Mouse (Mus musculus) adipocyte (in vitro differentiated cells): Measurements from ENCODE around the gene Eif4e1b.

Experiments used
- DNase-seq: peaks from one replicate; pipeline ENCODE4 v3.0.0-alpha.2; 2016; ENCODE audit warnings: low spot score

Eif4e1b gene

DNA sequence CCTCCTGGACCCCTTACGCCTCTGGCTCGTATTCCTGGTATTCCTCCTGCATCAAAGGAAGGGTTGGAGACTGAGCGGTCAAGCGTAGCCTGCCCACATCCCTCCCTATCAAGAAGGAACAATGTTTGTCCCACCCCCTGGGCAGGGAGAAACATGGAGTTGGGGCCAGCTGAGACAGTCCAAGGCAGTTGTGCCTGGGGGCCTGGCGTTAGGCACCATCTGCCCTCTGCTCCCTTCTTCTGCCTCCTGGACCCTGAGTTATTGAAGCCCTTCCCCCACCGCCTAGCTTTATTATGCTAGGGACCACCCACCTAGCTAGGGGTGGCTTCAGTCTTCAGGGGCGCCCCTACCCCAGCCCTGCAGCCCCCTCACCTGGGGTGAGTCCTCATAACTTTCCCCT, 24.3 kb upstream of the Eif4e1b start:
- no peak for DNase-seq

DNA sequence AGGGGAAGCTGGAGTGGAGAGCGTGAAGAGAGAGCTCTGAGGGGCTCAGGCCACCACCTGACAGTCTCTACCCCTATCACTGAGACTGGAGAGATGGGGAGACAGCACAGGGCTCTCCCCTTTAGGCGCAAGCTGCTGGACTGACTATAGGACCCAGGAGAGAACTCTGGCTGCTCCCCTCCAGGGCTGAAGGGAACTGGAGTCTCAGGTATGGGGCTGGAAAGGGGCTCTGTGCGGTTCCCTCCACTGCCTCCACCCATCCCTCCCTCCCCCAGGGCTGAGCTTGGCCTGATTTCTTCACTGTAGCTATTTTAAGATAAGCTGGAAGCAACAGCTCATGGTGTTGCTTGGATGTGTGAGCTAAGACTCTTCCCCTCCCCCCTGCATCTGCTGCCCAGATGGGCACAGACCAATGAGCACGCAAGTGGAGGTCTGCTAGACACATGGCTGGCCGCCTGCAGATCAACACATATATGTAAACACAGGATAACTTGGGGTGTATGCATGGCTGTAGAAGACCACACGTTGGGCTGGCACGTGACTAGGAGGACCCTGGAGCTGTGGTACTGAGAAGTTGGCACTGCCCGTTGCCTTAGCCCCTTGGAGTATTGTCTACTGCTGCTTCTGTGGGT, 23.5 kb upstream of the Eif4e1b start:
- DNase-seq: peak; percentile 42

DNA sequence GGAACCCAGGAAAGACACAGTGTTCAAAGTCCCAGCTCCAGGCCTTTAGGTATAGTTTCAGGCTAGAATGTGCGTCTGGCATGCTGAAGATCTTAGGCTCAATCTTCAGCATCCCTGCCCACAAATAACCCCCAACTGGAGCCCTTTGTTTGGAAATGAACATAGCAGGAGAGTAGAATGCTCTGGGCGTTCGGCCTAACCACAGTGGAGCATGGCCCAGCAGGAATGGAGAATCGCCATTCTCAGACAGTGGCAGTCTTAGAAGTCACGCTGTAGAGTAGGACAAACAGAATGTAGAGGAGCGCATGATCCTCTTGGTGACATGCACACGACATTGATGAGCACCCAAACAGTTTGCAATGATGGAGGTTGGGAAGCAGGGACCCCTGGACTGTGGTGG, 22.9 kb upstream of the Eif4e1b start:
- no peak for DNase-seq

DNA sequence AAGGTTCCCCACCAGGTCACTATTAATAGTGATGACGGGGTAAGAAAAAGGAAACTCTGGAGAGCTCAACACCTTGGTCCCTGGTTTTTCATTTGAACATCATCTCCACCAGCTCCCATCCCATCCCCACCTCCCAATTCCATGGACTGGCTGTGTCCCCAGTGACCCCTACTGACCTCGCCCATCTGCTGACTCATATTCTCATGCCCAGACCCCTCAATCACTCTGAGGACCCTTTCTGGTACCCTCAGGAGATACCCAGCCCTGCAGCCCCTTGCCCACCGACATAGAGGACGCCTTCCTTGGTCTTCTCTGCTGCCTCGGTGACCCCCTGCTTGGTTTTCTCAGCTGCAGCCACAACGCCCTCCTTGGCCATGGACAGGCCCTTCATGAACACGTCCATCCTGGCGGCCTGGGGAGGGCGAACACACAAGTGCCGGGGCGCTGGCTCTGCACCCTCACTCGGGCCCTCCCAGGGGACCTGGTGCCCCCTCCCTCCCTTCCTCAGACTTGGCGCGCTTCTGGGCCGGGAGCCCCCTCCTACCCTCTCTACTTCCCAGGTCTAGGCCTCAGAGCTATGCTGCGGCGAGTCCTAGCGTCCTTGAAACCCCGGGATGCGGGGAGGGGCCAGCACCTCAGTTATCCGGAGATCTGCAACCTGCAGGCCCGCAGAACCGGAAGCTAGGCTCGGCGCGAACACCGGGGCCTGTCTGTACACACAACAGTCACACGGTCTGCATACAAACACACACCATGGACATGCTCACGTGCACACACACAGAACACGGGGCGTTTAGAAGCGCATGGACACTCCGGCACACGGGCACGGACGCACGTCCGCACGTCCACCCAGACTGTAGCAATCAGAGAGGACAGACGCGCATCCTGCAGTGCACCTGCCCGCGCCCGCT, 18.3 kb upstream of the Eif4e1b start:
- DNase-seq: no peak

DNA sequence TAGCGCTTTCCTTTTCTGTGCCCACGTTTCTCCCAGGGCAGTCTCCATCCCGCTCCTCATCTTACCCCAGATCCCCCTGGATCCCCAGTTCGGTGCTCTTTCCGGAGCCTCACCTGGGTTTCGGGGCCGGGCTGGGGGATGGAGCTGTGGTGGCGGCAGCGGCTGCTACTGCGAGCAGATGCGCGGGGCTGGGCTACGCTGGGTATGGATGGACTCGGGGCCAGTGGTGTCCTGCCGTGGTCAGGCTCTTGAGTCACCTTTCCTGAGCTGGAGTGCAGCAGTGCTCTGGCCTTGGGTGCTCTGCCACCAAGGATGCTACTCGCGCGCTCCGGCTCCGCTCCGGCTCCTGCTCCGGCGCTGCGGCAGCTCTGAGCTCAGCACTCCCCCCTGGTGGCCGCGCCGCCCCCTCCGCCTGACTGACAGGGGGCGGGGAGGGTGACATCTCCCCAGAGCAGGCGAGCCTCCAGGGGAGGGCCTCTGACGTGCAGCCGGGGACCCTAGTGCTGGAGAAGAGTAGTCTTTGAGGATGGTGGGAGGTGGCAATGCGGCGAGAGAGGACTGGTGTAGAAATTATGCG, 17.5 kb upstream of the Eif4e1b start, which contains the start of gene Sncb:
Sncb (minus strand) TSS at position 404 of the 577 bp plus-strand sequence.
- DNase-seq: no peak

DNA sequence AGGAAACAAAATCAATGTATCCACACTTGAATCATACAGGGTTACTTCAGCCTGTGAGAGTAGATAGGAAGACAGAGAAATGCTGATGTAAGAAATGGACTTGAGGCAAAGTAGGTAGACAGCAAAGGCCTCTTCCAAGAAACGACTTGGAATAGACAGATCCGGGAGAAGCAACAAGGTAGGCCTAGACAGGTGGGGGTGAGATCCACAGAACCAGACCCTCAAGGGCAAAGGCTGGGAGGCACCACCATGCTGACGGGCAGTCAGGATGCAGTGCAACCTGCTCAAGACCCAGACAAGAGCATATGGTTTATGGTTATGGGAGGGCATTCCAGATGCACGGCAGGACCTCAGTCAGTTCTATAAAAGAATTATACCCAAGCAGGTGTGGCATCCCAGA, 16.8 kb upstream of the Eif4e1b start:
- DNase-seq: no peak

DNA sequence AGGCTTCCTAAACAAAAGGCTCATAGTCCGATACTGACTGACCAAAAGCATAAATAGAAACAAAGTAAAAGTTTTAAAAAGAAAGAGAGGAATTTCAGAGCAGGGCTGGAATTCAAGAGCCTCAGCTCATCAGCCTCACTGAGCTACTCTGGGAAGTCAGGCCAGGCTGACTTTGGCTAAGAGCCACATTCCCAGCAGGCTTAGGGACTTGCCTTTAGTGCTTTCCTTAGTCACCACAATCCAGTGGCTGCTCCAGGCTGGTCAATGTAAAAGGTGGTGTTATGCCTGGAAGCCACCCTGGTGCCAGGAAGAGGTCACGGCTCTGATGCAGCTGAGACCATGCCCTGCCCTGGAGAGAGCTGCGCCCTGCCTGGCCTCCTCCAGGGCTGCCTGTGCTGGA, 3.2 kb upstream of the Eif4e1b start:
- DNase-seq: peak; percentile 82

DNA sequence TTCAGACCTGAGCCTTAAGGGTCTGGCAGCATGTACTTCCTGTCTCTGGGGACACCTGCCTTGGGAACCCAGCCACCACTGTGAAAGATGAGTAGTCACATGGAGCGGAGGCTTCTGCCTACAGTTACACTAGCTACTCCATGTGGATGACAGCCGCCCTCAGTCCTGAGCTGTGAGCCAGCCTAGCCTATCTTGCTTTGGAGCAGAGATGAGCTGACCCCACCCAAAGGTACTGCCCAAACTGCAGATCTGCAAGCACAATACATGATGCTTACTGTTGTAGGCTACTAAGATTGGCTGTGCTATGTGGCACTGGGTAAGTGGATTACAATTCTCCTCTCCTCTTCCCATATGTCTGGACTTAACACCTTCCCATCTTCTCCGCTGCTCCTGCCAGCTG, 2.7 kb upstream of the Eif4e1b start:
- DNase-seq: no peak

DNA sequence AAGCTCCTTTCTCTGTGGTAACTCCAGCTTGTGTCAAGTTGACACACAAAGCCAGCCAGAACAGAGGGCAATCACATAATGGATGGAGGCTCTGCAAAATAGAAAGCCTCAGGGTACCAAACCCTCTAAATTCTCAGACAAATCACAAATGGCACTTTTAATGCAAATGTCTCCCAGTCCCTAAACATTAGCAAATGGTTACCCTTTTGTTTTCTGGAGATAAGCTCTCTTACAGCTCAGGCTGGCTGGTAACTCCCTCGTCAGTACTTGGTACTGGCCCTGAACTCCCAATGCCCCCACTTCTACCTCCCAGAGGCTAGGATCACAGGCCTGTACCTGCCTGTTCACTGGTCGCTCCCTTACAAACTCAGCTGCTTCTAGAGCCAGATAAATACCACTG, 563 bp upstream of the Eif4e1b start:
- DNase-seq: no peak

DNA sequence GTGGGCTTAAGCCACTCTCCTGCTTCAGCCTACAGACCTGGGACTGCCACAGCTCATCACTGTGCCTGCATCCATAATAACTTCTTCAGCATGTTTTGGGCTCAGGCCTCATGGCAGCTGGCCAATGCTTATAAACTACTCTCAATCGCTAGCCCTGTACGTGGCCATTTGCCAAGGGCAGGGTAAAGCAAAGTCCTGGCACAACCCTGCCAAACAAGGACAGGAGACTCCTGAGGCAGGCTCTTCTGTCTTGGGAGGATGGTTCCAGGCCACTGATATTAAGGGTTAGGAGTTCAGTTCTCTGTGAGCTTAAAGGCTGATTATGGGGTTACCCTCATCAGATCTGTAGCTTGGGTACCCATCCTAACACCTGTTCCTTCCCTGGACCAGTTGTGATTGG, 3.8 kb downstream of the Eif4e1b start:
- DNase-seq: peak; percentile 28

DNA sequence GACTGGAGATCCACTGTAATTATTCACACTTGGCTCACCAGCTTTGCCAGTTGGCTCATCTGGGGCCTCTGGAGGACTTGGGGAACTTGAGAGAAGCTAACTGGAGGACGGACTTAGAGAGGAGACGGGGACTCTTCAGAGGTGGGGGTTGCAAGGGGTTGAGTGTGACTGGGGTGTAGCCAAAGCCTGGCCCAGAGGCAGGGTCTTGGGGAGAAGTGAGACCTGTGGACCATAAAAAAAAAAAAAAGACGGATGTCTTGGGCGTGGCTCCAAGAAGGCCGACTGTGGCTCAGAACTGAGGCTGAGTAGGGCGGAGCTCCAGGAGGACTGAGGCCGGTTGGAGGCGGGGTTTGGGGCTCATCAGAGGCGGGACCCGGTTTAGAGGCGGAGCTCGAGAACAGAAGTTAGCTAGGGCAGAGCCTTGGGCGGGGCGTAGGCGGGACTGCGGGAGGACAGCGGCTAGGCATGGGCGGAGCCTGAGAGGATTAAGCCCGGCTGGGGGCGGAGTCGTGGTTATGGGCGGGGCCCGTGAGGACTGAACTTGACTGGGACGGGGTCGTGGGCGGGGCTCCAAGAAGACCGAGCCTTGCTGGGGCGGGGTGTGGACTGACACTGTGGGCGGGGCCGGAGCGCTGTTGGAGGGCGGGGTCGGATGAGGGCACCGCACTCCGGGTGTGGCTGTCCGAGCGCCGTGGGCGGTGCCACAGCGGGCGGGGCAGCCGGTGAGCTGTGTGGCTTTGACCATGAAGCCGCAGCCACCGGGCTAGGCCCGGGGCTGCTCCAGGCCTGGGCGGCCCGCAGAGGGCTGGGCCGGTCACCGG, 5.2 kb downstream of the Eif4e1b start, which contains the start of gene Tspan17:
Tspan17 (plus strand) TSS at position 638 of the 821 bp plus-strand sequence.
- DNase-seq: peak; percentile 99

DNA sequence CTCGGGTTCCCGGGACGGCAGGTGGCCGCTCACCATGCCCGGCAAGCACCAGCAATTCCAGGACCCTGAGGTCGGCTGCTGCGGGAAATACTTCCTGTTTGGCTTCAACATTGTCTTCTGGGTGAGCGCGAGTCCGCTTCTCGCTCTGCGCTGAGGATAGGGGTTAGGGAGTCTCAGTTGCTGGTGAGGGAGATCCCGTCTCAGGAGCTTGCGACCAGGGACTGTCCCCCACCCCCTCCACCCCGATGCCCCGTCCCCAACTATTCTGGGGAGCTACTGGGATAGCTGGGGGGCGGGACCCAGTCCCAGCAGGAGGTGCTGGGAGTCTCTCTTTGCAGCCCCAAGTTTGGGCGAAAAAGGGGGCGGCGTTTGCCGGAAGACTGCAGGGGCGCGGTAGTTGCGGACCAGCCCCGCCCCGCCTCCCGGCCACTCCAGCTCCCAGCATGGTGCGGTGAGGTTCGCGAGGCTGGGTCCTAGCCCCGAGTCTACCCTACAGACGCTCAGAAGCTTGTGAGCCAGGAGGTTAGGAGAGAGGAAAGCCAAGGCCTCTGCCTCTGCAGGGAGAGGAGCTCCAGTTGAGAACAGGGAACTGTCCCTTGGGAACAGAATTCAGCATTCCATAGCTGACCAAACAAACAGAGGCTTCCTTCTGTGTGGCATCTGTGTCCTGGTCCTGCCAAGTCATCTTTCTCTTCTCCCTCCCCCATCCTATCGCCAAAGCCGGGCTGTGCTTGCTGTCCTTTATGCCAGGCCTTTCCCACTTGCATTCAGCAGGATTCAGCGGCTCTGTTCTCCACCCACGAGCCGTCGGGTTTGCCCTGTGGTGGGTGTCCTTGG, 6.0 kb downstream of the Eif4e1b start:
- DNase-seq: peak; percentile 80

DNA sequence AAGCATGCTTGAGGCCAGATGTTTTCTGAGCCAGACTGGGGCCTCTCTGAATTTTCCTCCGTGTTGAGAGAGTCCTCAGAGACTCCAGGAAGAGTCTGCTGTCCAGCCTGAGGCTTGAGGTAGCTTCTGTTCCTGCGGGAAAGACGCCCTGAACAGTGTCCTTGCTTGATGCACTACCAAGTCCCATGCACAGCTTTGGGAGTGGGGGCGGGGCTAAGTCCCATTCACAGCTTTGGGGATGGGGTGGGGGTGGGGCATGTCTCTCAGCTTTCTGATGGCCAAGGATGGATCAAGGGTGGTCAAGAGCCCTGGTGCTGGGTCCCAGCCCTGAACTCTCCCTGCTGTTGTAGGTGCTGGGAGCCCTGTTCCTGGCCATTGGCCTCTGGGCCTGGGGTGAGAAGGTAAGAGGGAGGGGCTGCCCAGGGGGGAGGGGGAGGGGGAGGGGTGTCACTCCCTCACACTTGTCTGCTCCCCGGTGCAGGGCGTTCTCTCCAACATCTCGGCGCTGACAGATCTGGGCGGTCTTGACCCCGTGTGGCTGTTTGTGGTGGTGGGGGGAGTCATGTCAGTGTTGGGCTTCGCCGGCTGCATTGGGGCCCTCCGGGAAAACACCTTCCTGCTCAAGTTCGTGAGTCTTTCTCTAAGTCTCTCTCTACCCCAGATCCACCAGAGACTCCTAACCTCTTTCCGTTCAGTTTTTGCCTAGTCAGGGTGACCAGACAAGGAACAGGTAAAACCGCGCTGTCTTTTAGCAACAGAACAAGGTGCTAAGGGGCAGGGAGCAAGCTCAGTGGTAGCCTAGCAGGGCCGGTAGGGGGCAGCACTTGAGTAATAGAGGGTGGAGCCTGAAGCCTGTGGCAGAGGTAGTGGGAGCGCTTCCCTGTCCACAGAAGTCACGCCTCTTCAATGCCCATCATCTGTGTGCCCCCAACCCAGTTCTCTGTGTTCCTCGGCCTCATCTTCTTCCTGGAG, 8.7 kb downstream of the Eif4e1b start:
- no peak for DNase-seq

DNA sequence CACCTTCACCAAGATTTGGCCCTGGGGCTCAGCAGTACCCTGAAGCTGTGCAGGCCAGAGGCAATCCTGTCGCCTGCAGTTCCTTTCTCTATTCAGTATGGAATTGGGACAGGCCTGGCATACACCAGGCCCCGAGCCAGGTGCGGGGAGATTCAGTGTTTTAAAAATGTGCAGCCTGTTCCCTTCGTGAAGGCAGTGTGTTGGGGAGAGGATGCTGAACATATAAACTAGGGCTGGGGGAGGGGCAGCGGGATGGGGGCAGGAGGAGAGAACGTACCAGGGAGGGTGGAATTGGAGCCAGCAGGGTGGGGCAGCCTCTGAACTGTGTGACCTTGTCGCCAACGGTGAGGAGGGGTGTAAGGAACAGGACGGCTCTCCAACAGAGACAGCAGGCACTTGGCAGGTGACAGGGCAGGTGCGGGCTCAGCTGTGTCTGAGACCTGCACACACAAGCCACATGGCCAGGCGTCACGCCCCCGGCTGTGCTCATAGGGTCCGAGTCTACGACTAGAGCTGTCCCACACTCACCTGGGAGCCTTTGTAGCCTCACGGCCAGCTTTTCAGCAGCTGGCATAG, 10.3 kb downstream of the Eif4e1b start:
- DNase-seq: no peak

DNA sequence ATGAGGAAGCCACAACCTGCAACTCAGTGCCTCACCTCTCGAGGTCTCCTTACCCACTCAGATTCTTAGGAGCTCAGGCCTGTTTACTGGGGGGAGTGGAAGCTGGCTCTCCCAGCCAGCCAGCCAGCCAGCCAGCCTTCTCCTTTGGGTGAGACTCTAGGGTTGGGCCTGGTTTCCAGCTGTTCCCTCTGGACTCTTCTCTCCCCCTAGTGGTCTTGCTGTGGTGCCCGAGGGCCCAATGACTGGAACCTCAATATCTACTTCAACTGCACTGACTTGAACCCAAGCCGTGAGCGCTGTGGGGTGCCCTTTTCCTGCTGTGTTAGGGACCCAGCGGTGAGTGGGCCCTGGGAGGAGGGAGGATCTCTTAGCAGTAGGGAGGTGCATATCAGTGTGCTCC, 11.0 kb downstream of the Eif4e1b start:
- DNase-seq: no peak

DNA sequence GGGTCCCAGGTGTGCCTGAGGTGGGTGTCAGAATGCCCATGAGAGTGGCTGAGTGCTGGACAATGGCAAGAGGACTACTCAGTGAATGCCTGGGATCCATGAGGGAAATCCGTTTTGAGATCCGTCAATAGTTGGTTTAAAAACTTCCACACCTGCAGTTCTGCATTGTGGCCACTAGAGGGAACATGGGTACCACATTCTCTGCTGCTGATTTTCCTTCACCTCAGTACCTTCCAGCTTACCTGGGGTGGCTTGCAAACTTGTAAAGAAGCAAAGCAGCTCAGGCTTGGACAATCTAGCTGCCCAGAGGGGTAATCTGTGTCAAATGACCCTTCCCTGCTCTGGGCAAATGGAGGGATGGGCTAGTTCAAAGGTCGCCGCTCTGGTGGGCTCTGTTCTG, 13.6 kb downstream of the Eif4e1b start:
- DNase-seq: peak; percentile 44

DNA sequence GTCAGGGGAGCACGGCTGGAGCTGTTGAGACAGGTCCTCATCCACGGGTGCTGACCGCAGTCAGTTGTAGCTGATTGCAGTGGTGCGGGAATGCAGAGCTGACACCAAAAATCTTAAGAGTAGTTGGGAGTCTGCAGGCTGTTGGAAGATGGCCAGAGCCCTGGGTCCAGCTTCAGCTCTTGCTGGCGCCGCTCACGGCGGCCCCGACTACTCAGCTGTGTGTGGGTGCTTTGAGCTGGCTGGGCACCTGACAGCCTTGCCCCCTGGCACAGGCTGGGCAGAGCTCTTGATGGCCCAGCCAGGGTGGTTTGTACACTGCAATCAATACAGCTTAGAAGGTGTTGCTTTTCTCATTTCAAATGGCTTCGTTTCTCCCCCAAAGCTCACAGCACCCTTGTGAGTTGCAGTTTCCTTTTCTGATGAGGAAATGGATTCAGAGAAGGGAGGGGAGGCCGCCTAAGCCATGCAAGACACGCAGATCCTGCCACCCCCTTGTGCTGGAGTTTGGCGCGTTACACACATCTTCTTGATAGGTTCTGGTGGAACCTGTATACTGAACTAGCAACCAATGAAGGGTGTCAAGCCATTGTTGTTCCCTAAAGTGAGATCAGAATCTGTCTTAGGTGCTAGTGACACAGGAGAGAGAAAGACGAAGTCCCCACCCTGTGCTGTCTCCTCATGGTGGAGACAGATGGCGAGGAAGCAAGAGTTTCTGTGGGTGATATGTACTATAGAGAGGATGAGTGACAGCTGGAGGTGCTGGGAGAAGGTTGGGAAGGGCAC, 14.3 kb downstream of the Eif4e1b start:
- no peak for DNase-seq

DNA sequence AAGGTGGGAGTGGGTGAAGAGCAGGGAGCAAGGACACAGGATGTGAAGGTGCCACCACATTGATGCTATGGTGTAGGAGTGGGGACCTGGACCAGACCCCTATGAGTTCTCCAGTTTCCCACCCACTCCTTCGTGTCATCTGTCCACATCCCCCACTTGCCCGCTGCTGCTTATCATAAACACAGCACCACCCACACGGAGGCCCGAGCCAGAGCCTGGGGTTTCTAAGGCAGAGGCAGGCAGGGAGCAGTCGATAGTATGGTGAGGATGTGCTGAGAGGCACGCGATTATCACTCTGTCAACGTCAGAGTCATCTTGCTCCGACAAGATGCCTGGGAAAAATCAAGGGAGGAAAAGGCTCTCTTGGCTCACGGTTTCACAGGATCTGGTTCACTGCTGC, 14.9 kb downstream of the Eif4e1b start:
- no peak for DNase-seq

DNA sequence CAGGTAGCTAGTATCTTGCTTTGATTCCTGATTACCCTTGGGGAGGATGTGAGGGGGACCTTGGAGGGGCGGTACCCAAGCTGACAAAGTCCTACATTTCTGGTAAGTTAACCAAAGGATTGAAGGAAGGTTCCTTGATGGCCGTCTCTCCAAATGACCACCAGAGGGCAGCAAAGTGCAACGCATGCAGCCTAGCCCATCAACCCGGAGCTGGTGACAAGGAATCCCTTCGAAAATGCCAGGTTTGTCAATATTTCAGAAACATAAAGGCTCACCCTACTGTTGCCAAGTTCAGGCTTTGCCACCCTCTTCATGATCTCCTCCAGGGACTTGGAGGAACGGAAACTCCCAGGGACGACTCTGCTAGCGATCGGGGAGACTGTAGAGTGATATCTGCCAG, 15.9 kb downstream of the Eif4e1b start:
- DNase-seq: peak; percentile 87
